8 mouse cellular contexts compared by ENCODE assay signal in the genomic region with DNA sequence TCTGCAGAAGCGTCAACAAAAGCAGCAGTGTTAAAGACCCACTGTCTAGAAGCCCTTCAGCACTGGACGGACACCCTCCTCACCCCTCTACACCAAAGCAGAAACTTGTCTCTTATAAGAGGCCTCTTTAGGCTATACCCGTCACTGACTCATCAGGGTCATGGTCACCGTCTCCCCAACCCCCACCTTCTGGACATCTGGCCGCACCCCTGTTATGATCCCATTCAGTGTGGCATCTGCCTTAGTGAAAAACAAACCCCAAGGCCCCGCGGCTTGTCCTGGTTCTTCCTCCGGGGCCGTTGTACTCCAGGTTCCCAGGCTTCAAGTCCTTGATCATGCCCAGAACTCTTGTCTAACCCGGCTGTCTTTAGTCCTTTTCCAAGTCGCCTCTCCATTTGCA. TPM values are rescaled to one million over a fixed set of nuclear protein-coding genes. Genes with fewer than 3 reads are reported as not detected.
A peak's percentile ranks its signal among the peaks of the same experiment; 100 is the strongest.
DNase-seq lines count a peak whose midpoint lies in the region; ATAC-seq and TF ChIP-seq lines count a peak whose summit lies in the region.

No protein-coding gene starts in this region.

- peak overlapping the region; percentile 47 for H3K27ac ChIP-seq in kidney, postnatal 0 days
- peak overlapping the region; percentile 45 for H3K27ac ChIP-seq in bone marrow macrophage, adult 2 months (ENCODE audit: insufficient read depth, low read depth, low read length)
- H3K27ac ChIP-seq in hindbrain, embryonic 14.5 days = peak overlapping the region; percentile 77
- peak overlapping the region; percentile 85 for H3K27ac ChIP-seq in midbrain, embryonic 16.5 days (ENCODE audit: low read length)

- H3K4me1 ChIP-seq in kidney, postnatal 0 days (replicated peaks; ENCODE audit: insufficient read depth, low read length) = peaks cover 19% of the 10 kb centered on the region
- H3K4me1 ChIP-seq in bone marrow macrophage, adult 2 months (ENCODE audit: control insufficient read depth, insufficient read depth, low read length) = peaks cover 11% of the 10 kb centered on the region
- peaks cover 16% of the 10 kb centered on the region for H3K4me1 ChIP-seq in hindbrain, embryonic 14.5 days (replicated peaks; ENCODE audit: control insufficient read depth, insufficient read depth, low read length)
- peaks cover 24% of the 10 kb centered on the region for H3K4me1 ChIP-seq in midbrain, embryonic 16.5 days (ENCODE audit: control insufficient read depth, insufficient read depth, low read length)

- H3K36me3 ChIP-seq in kidney, postnatal 0 days (ENCODE audit: insufficient read depth, low read length) = 0 out of 2 replicates have a peak, but pooled peaks cover 4% of the 10 kb centered on the region
- H3K36me3 ChIP-seq in hindbrain, embryonic 14.5 days (replicated peaks; ENCODE audit: control insufficient read depth, insufficient read depth) = peaks cover 11% of the 10 kb centered on the region; the same call in 1 of the 2 replicates
- no peaks in the 10 kb centered on the region for H3K36me3 ChIP-seq in midbrain, embryonic 16.5 days (ENCODE audit: control insufficient read depth, insufficient read depth, low read length)

- H3K4me2 ChIP-seq in kidney, postnatal 0 days (ENCODE audit: low read length) = peak overlapping the region; percentile 94
- H3K4me2 ChIP-seq in hindbrain, embryonic 14.5 days (replicated peaks) = peak overlapping the region; percentile 54
- H3K4me2 ChIP-seq in midbrain, embryonic 16.5 days (ENCODE audit: low read length) = peak overlapping the region; percentile 80

- no peaks in the 10 kb centered on the region for H3K9me3 ChIP-seq in kidney, postnatal 0 days (replicated peaks; ENCODE audit: low read length)
- H3K9me3 ChIP-seq in hindbrain, embryonic 14.5 days (ENCODE audit: control insufficient read depth, low read length) = no peaks in the 10 kb centered on the region
- H3K9me3 ChIP-seq in midbrain, embryonic 16.5 days (replicated peaks; ENCODE audit: control insufficient read depth, low read length, poor library complexity, severe bottlenecking) = no peaks in the 10 kb centered on the region

- peak overlapping the region; percentile 94 for H3K4me3 ChIP-seq in kidney, postnatal 0 days (replicated peaks; ENCODE audit: low read depth, low read length)
- peak overlapping the region; percentile 55 for H3K4me3 ChIP-seq in bone marrow macrophage, adult 2 months (ENCODE audit: insufficient read depth, low read length)
- H3K4me3 ChIP-seq in hindbrain, embryonic 14.5 days (replicated peaks; ENCODE audit: low read length) = peak overlapping the region; percentile 58
- peak overlapping the region; percentile 93 for H3K4me3 ChIP-seq in midbrain, embryonic 16.5 days (ENCODE audit: low read depth, low read length)

- no peak for DNase-seq in kidney, postnatal 0 days (ENCODE audit: low spot score)
- DNase-seq in kidney, adult 18-20 months = no peak
- DNase-seq in hindbrain, embryonic 14.5 days (ENCODE audit: low spot score) = no peak
- DNase-seq in B cell, adult 2 months = no peak
- no peak for DNase-seq in kidney, adult 8-10 months

- WGBS in kidney, postnatal 0 days = 38% methylated on average over 11 of the region's 11 CpGs
- 33% methylated on average over 11 of the region's 11 CpGs for WGBS in hindbrain, embryonic 14.5 days
- WGBS in midbrain, embryonic 16.5 days = 32% methylated on average over 11 of the region's 11 CpGs

- no peaks in the 10 kb centered on the region for H3K27me3 ChIP-seq in kidney, postnatal 0 days (ENCODE audit: insufficient read depth, low read length)
- no peaks in the 10 kb centered on the region for H3K27me3 ChIP-seq in hindbrain, embryonic 14.5 days (ENCODE audit: control insufficient read depth, insufficient read depth, low read length)
- no peaks in the 10 kb centered on the region for H3K27me3 ChIP-seq in midbrain, embryonic 16.5 days (ENCODE audit: control insufficient read depth, insufficient read depth, low read depth, low read length)

- no peak for TF ChIP-seq CTCF in kidney, postnatal 0 days (IDR thresholded peaks at IDR 0.05; ENCODE audit: low read depth)
- TF ChIP-seq CTCF in bone marrow macrophage, adult 2 months (IDR thresholded peaks at IDR 0.05; ENCODE audit: low read depth, low read length) = no peak

- no peak for ATAC-seq in kidney, postnatal 0 days (replicated peaks; ENCODE audit: low FRiP score, low read depth)
- ATAC-seq in hindbrain, embryonic 14.5 days (ENCODE audit: low FRiP score) = peak; percentile 0
- ATAC-seq in midbrain, embryonic 16.5 days = peak; percentile 7
- no peak for ATAC-seq in CD4-positive, CD25-positive, alpha-beta regulatory T cell, adult 4 months

- TF ChIP-seq POLR2A in bone marrow macrophage, adult 2 months (IDR thresholded peaks at IDR 0.05; ENCODE audit: borderline replicate concordance, low read depth, low read length) = no peak

- peak overlapping the region; percentile 90 for H3K9ac ChIP-seq in kidney, postnatal 0 days (ENCODE audit: low read depth, low read length)
- peak overlapping the region; percentile 83 for H3K9ac ChIP-seq in hindbrain, embryonic 14.5 days
- peak overlapping the region; percentile 96 for H3K9ac ChIP-seq in midbrain, embryonic 16.5 days (ENCODE audit: low read depth, low read length)

RNA-seq across cellular contexts. Expression of a gene that starts 0.6 kb away (rescaled TPM):
- 25.5 and 26.0 TPM in 2 replicates for polyA plus RNA-seq in kidney, postnatal 0 days (2015; fragmentation: Nextera tagmentation; extraction: Ambion mirVana)
- 38.6 and 42.8 TPM in 2 replicates for polyA plus RNA-seq in bone marrow macrophage, adult 2 months (2012; ENCODE audit: insufficient read depth, insufficient read length, missing spikeins)
- polyA plus RNA-seq in hindbrain, embryonic 14.5 days (2014; fragmentation: Nextera tagmentation; extraction: Ambion mirVana) = 86.6 and 94.9 TPM in 2 replicates
- 64.2 and 71.4 TPM in 2 replicates for polyA plus RNA-seq in midbrain, embryonic 16.5 days (2015; fragmentation: Nextera tagmentation; extraction: Ambion mirVana)
- 10 to 100 TPM; 16.0 to 18.5 TPM for polyA plus RNA-seq in CD4-positive, CD25-positive, alpha-beta regulatory T cell, adult 4 months (2017; shearing (Covaris generic))

RNA-seq across cellular contexts. Expression of a gene that starts 52.0 kb away (rescaled TPM):
- 7.3 and 8.6 TPM in 2 replicates for polyA plus RNA-seq in kidney, postnatal 0 days (2015; fragmentation: Nextera tagmentation; extraction: Ambion mirVana)
- polyA plus RNA-seq in bone marrow macrophage, adult 2 months (2012; ENCODE audit: insufficient read depth, insufficient read length, missing spikeins) = not detected in 2 replicates
- polyA plus RNA-seq in hindbrain, embryonic 14.5 days (2014; fragmentation: Nextera tagmentation; extraction: Ambion mirVana) = 4.9 and 6.0 TPM in 2 replicates
- polyA plus RNA-seq in midbrain, embryonic 16.5 days (2015; fragmentation: Nextera tagmentation; extraction: Ambion mirVana) = 6.6 and 6.8 TPM in 2 replicates
- 1 to 10 TPM; 1.9 to 3.2 TPM for polyA plus RNA-seq in CD4-positive, CD25-positive, alpha-beta regulatory T cell, adult 4 months (2017; shearing (Covaris generic))

RNA-seq across cellular contexts. Expression of a gene that starts 55.7 kb away (rescaled TPM):
- 0.10 and 0.18 TPM in 2 replicates for polyA plus RNA-seq in kidney, postnatal 0 days (2015; fragmentation: Nextera tagmentation; extraction: Ambion mirVana)
- not detected in 2 replicates for polyA plus RNA-seq in bone marrow macrophage, adult 2 months (2012; ENCODE audit: insufficient read depth, insufficient read length, missing spikeins)
- polyA plus RNA-seq in hindbrain, embryonic 14.5 days (2014; fragmentation: Nextera tagmentation; extraction: Ambion mirVana) = 31.7 and 35.3 TPM in 2 replicates
- polyA plus RNA-seq in midbrain, embryonic 16.5 days (2015; fragmentation: Nextera tagmentation; extraction: Ambion mirVana) = 33.8 and 34.2 TPM in 2 replicates
- polyA plus RNA-seq in CD4-positive, CD25-positive, alpha-beta regulatory T cell, adult 4 months (2017; shearing (Covaris generic)) = under 1 TPM; 0.35 to 0.39 TPM

Comparison
In these comparisons a context has a peak if more than half of its experiments do, and no peak if none do; other contexts are left out.
1. ATAC-seq: peak in hindbrain, embryonic 14.5 days (single experiment) and midbrain, embryonic 16.5 days (single experiment); none in kidney, postnatal 0 days (single experiment) and CD4-positive, CD25-positive, alpha-beta regulatory T cell, adult 4 months (single experiment).
2. RNA of a gene that starts 55.7 kb away (polyA plus RNA-seq): 33.8 to 34.2 TPM in midbrain, embryonic 16.5 days and 31.7 to 35.3 TPM in hindbrain, embryonic 14.5 days; 0.35 to 0.39 TPM in CD4-positive, CD25-positive, alpha-beta regulatory T cell, adult 4 months, 0.10 to 0.18 TPM in kidney, postnatal 0 days and not detected in bone marrow macrophage, adult 2 months; every median in the first group is over 10 times any median in the second.
3. Peak in every context shown above with its lines, with median percentiles within 50 percentile points of each other: H3K27ac ChIP-seq, H3K4me2 ChIP-seq, H3K4me3 ChIP-seq and H3K9ac ChIP-seq.